Comparison of ENCODE assay signal across 10 mouse cellular contexts in genomic region chr3:82980818-82981217, GRCm38 (mm10). TPM values are rescaled to one million over a fixed set of nuclear protein-coding genes. Genes with fewer than 3 reads are reported as not detected.
DNase-seq lines count a peak whose midpoint lies in the region; ATAC-seq and TF ChIP-seq lines count a peak whose summit lies in the region.
"Had no signal": no experiment of that assay in that cellular context is flagged by ENCODE, and none has a peak within 500 bp of the region (broad histone marks: within the 10 kb centered on the region; RNA-seq: fewer than 3 reads in every experiment).

No protein-coding gene starts in this region.

- H3K27ac ChIP-seq in layer of hippocampus, adult 2 months, result no peak overlapping the region; the same call in 1 of the 2 replicates

- no peak for DNase-seq in cerebellum, adult 9-10 months
- peak; percentile 7 to 16 for DNase-seq in layer of hippocampus, postnatal 36 days
- no peak for DNase-seq in layer of hippocampus, adult 2 months (ENCODE audit: low spot score in 2 of 2)
- peak; percentile 41 to 71 for DNase-seq in gastrocnemius, postnatal 4 days (ENCODE audit: low spot score in 2 of 2)
- DNase-seq in skeletal muscle tissue, adult 2 months (ENCODE audit: low read depth, low spot score), result peak; percentile 50
- DNase-seq in spleen, postnatal 36 days (ENCODE audit: low spot score in 2 of 2), result no peak
- no peak for DNase-seq in spleen, adult 18-20 months
- DNase-seq: kidney, postnatal 36 days; liver, postnatal 0 days had no signal

- no peak for TF ChIP-seq CTCF in layer of hippocampus, adult 2 months (conservative IDR thresholded peaks at IDR 0.05)

- peak; percentile 84 for ATAC-seq in cerebellum, adult (ENCODE audit: insufficient number of reproducible peaks, low FRiP score, low TSS enrichment)
- ATAC-seq: liver, postnatal 0 days had no signal

- no peak overlapping the region for H3K4me3 ChIP-seq in layer of hippocampus, adult 2 months

RNA-seq across cellular contexts. Expression of gene Fgg, which starts 26.7 kb away (rescaled TPM):
- not detected for total RNA-seq in layer of hippocampus, postnatal 36 days (2021)
- total RNA-seq in layer of hippocampus, adult 2 months (2021), result under 1 TPM; 0.20 to 0.27 TPM
- total RNA-seq in gastrocnemius, postnatal 4 days (2021), result 1 to 10 TPM in 1 of 2 experiments, under 1 TPM in 1; 0.78 to 5.0 TPM

RNA-seq across cellular contexts. Expression of gene Fga, which starts 45.1 kb away (rescaled TPM):
- total RNA-seq in layer of hippocampus, postnatal 36 days (2021), result not detected
- not detected for total RNA-seq in layer of hippocampus, adult 2 months (2021)
- 1 to 10 TPM in 1 of 2 experiments, under 1 TPM in 1; 0.59 to 8.2 TPM for total RNA-seq in gastrocnemius, postnatal 4 days (2021)

Comparison
In these comparisons a context has a peak if more than half of its experiments do, and no peak if none do; other contexts are left out.
1. DNase-seq: peak in layer of hippocampus, postnatal 36 days (2 of 2), gastrocnemius, postnatal 4 days (2 of 2) and skeletal muscle tissue, adult 2 months (single experiment); none in cerebellum, adult 9-10 months (single experiment), layer of hippocampus, adult 2 months (0 of 2), spleen, postnatal 36 days (0 of 2) and spleen, adult 18-20 months (0 of 2).